Mouse (Mus musculus) frontal cortex, postnatal 14 days (tissue): ENCODE measurements around the gene Ifitm1.
A peak's percentile ranks its signal among the peaks of the same experiment; 100 is the strongest.
"Not testable (repeated sequence)": the region's sequence is repeated elsewhere in the genome, so short reads cannot be mapped to it uniquely, and the experiment has no call there.

Source experiments
- DNase-seq, 2 experiments: peaks; one replicate each; pipeline ENCODE4 v3.0.0; 2022; ENCODE audit warnings: low spot score in 2 of 2

Gene Ifitm1

GRCm38 (mm10) chr7:140976720-140977119, 9.7 kb downstream of the Ifitm1 start:
- DNase-seq, result not testable (repeated sequence)

GRCm38 (mm10) chr7:140981704-140982103, 14.7 kb downstream of the Ifitm1 start:
- DNase-seq, result no peak

- DNase-seq, result no peak
Measured at GRCm38 (mm10) chr7:140982971-140983370, 15.9 kb downstream of the Ifitm1 start.

DNA sequence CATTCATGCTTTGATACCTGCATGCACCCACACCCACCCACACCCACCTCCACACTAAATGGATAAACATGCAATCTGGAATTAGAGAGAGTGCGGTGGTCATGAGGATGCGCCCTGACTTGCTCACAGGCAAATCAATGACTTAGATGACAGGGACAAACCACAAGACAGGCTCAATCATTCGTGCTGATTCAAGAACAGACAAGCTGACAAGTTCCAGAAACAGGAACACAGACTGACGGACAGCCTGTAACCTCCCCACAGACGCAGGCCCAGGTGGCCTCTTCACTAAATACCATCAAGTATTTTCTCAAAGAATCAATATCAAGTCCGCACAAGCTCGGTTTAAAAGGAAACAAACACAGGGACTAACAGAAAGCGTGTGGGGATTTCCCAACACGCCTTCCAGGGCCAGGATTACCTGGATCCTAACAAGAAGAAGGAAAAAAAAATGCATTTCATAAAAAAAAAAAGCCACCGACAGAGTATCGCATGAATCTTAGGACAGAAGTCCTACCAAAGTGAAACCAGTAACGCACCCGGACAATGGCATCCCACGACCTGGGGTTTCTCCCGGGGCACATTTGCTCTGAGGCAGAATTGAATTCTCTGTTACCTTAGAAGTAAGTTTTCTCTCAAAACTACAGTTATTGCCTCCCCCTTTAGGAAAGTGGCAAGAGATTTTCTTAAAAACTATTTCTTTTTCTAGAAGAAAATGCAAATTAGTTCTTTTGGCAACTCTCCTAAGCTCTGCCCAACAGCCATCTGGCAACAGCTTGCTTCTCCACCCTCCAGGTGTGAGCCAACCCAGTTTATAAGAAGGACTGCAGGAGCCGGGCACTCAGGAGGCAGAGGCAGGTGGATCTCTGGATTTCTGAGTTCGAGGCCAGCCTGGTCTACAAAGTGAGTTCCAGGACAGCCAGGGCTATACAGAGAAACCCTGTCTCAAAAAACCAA, 20.4 kb downstream of the Ifitm1 start:
- no peak for DNase-seq

DNA sequence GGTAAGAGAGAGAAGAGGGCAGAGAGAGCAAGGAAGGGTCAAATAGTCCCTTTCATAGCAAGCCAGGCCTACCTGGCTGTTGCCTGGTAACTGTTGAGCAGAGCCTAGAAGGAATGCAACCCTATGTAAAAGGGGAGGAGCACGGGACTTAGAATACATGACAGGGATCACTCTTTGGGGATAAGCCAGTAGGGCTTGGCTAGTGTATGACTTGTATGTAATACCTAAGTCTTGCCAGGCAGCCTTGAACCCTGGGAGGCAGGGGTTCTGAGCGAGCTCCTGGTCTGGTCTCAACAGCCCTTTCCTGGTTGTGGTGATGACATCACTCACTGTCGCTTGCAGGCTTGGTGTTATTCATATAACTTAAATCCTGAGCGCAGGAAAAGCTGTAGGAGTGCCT, 22.0 kb downstream of the Ifitm1 start:
- no peak for DNase-seq

GRCm38 (mm10) chr7:140990185-140990584, 23.2 kb downstream of the Ifitm1 start:
- no peak for DNase-seq

GRCm38 (mm10) chr7:140990622-140991021, 23.6 kb downstream of the Ifitm1 start:
- DNase-seq, result no peak

GRCm38 (mm10) chr7:140991117-140991689, 24.2 kb downstream of the Ifitm1 start:
- no peak for DNase-seq

DNA sequence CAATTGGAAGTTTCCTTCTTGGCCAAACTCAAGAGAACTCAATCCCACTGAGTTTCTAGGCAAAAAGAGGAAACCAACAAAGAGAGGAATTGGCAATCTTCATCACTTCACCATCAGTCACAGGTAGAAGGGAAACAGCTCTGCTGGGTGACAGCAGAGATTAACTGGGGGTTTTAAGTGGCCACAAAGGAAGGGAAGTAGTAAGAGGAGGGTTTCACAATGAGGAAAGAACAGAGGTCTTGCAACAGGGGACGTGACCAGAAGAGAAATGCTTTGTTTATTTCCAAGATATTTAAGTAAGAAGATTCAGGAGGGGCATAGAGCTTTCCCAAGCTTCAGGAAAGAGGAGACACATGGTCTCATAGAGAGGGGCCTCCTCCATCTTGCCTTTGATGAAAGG, 30.8 kb downstream of the Ifitm1 start:
- no peak for DNase-seq

GRCm38 (mm10) chr7:140998853-140999700, 32.1 kb downstream of the Ifitm1 start:
- DNase-seq, result no peak

DNA sequence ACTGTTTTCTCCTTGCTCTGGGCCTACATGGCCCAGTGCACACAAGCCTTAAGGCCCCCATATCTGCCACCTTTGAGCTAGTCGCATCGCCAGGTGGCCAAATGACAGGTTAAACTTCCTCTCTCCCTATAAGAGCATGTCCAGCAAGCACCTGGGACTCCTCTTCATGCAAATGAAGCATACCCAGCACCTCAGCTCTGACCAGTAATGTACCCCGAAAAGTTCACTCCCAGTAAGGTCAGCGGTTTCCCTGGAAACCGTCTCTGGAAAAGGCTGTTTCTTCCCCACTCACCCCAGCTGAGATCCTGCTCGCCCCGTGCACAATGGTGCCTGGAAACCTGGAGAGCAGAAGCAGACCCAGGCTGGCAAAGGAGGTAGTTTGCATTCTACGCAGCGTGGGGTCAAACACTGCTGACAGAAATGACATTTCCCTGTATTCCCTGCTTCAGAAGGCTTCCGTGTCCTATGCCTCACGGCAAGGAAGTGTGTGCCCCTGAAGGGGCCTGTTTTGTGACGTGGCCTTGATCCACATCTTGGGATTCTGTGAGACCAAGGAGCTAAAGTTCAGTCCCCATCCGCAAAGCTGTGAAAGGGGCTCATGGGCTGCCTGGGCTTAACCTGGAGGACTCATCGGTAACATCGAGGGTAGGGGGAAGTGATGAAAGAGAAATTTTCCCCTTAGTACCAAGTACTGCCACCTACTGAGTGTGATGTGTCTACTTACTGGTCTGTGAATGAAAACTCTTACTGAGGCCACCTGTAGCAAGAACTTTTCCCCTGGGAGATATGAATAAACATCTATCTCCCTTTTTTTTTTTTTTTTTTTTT, 34.1 kb downstream of the Ifitm1 start:
- no peak for DNase-seq

DNA sequence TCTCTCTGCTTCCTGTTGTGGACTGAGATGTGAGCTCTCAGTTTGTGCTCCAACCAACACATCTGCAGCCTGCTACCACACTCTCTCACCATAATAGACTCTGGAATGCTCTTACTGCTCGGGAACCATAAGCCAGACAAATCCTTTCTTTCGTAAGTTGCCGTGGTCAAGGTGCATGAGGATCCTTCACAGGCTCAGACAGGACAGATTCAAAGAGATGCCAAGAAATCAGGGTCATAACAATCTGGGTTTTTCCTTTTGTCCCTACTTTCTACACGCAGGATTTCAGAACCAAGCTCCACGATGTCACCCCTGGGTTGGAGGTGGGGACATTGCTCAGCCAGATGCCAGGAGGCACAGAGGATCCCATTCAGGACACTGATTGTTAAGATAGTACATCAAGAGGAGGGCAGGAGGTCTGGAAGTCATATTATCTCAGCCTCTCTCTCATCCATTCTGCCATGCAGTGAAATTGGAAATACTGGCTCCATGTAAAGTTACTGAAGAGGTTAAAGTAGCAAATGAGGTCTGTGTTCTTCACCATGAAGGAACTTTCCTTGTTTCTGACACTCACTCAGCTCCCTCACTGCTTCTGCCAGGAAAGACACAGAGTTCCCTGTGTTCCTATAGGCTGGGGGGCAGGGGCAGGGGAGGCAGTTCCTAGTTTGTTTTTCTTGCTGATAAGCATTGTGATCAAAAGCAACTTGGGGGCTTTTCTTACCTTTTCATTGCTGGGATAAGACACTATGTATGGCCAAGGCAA, 36.4 kb downstream of the Ifitm1 start:
- DNase-seq, result no peak

- DNase-seq, result no peak
Measured at GRCm38 (mm10) chr7:141006446-141006845, 39.4 kb downstream of the Ifitm1 start.

GRCm38 (mm10) chr7:141006914-141007313, 39.9 kb downstream of the Ifitm1 start:
- peak in 1 of 2 experiments; percentile 23 for DNase-seq

- no peak for DNase-seq
Measured at GRCm38 (mm10) chr7:141008312-141008761, 41.3 kb downstream of the Ifitm1 start.

GRCm38 (mm10) chr7:141008938-141009660, 42.1 kb downstream of the Ifitm1 start:
- peak; percentile 28 for DNase-seq

- no peak for DNase-seq
Measured at GRCm38 (mm10) chr7:141009665-141010064, 42.6 kb downstream of the Ifitm1 start.

GRCm38 (mm10) chr7:141010593-141010992, 43.6 kb downstream of the Ifitm1 start, which contains the start of gene Ifitm3:
Gene Ifitm3 (minus strand): TSS chr7:141010770.
- no peak for DNase-seq

- DNase-seq, result no peak
Measured at GRCm38 (mm10) chr7:141011238-141011770, 44.3 kb downstream of the Ifitm1 start.
